Mouse (Mus musculus) liver, postnatal 0 days (tissue): Measurements from ENCODE around the gene Mast3.

ENCODE experiments used
- CTCF ChIP-seq: sonication (generic); IDR thresholded peaks from 2 replicates; pipeline ENCODE4 v1.5.1; 2016; ENCODE audit warnings: antibody characterized with exemption, low read depth
- EP300 ChIP-seq: IDR thresholded peaks from 2 replicates; pipeline ENCODE4 v1.6.1; 2016; ENCODE audit warnings: antibody characterized with exemption, low read depth, mild to moderate bottlenecking

- TF ChIP-seq CTCF (no peak), EP300 (no peak)
Observed at GRCm38 (mm10) chr8:70810962-70811680, 6.3 kb upstream of the Mast3 start.
